Mouse (Mus musculus) bone marrow, adult 2 months (tissue): ENCODE data around the gene Plekha1.

Experiments used
- CTCF ChIP-seq: fragments of 200-500 bp; IDR thresholded peaks from 2 replicates; pipeline ENCODE4 v1.5.1; 2011; ENCODE audit warnings: low read length, control low read depth; ENCODE audit not compliant: control insufficient read depth, insufficient read depth
- POLR2A ChIP-seq: fragments of 200-500 bp; IDR thresholded peaks from 2 replicates; pipeline ENCODE4 v1.6.1; 2011; ENCODE audit warnings: low read depth, mild to moderate bottlenecking, control low read depth, low read length, borderline replicate concordance; ENCODE audit not compliant: control insufficient read depth

DNA sequence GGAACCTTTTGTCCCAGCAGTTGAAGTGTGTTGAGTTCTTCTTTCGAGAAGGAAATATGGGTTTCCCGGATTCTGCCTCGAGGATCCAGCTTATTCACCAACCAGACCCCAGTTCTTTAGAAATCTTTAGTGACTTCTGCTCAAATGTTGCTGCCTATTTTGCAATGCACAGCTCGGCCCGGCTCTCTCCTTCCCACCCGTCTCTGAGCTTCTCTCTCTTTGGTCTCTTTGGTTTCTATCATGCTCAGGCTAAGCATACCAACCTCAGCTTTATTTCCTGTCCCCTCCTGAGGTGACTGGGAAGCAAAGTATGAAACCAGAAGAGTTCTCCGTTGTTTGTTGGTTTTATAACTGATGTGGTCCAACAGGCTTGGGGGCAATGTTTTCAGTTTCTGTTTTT lies 49.3 kb upstream of the Plekha1 start:
- TF ChIP-seq CTCF (no peak), POLR2A (no peak)
